Mouse (Mus musculus) limb, embryonic 10.5 days (tissue): ENCODE results near the gene Gm1110. TPM values are rescaled to one million over a fixed set of nuclear protein-coding genes. Genes with fewer than 3 reads are reported as not detected.
"Not testable (repeated sequence)": the region's sequence is repeated elsewhere in the genome, so short reads cannot be mapped to it uniquely, and the experiment has no call there.

ENCODE experiments used
- DNase-seq: peaks from one replicate; pipeline ENCODE4 v3.0.0-alpha.2; 2017; ENCODE audit warnings: low spot score
- H3K27ac ChIP-seq: fragments of 300-500 bp; sonication (generic); 2 replicates; pipeline ENCODE4 v1.5.1; 2016; ENCODE audit warnings: mild to moderate bottlenecking
- H3K27me3 ChIP-seq: fragments of 300-500 bp; sonication (generic); 2 replicates; pipeline ENCODE4 v1.6.1; 2016; ENCODE audit warnings: low read depth, mild to moderate bottlenecking; ENCODE audit not compliant: poor library complexity, severe bottlenecking
- H3K36me3 ChIP-seq: fragments of 300-500 bp; sonication (generic); 2 replicates; pipeline ENCODE4 v1.6.1; 2016; ENCODE audit warnings: mild to moderate bottlenecking, moderate library complexity
- H3K4me1 ChIP-seq: fragments of 300-500 bp; sonication (generic); 2 replicates; pipeline ENCODE4 v1.6.1; 2016
- H3K4me3 ChIP-seq: fragments of 300-500 bp; sonication (generic); 2 replicates; pipeline ENCODE4 v1.5.1; 2016; ENCODE audit warnings: mild to moderate bottlenecking, moderate library complexity
- H3K9me3 ChIP-seq: fragments of 300-500 bp; sonication (generic); replicated peaks from 2 replicates; pipeline ENCODE4 v1.6.1; 2016; ENCODE audit warnings: mild to moderate bottlenecking
- WGBS: fragments of 180-500 bp; shearing (Covaris S2); methylation state at CpG from one replicate; pipeline ENCODE4 v1.1.7; 2016; 5-methylcytosine and 5-hydroxymethylcytosine counted together
- polyA plus RNA-seq: library from polyadenylated mRNA; unstranded; fragments of >200 nt; fragmentation: Nextera tagmentation; extraction: Ambion mirVana; gene quantifications from 2 replicates; pipeline ENCODE4 v1.2.1, GENCODE M21; 2016

The Gm1110 gene
- polyA plus RNA-seq: not detected in 2 replicates

- Histone ChIP-seq H3K9me3 (no peaks in the 10 kb centered on the region), H3K4me1 (no peaks in the 10 kb centered on the region), H3K4me3 (no peak within 1 kb of the TSS), H3K27me3 (no peaks in the 10 kb centered on the region), H3K27ac (no peak within 1 kb of the TSS), H3K36me3 (no peaks in the 10 kb centered on the region)
- WGBS: 78% methylated on average over 13 of the region's 13 CpGs
- DNase-seq: no peak
Observed at GRCm38 (mm10) chr9:26922909-26923526, at the start of gene Gm1110. Gm1110 (minus strand) TSS chr9:26923111.

GRCm38 (mm10) chr9:26947790-26948189, 24.9 kb upstream of the Gm1110 start:
- no peak overlapping the region for H3K4me3 ChIP-seq
- H3K36me3 ChIP-seq: no peaks in the 10 kb centered on the region
- no peak for DNase-seq
- no peaks in the 10 kb centered on the region for H3K27me3 ChIP-seq
- no peak overlapping the region for H3K27ac ChIP-seq
- 86% methylated on average over 2 of the region's 2 CpGs for WGBS
- H3K9me3 ChIP-seq: no peaks in the 10 kb centered on the region
- H3K4me1 ChIP-seq: no peaks in the 10 kb centered on the region

GRCm38 (mm10) chr9:26924146-26924545, 1.2 kb upstream of the Gm1110 start:
- H3K27ac ChIP-seq: no peak overlapping the region
- H3K9me3 ChIP-seq: no peaks in the 10 kb centered on the region
- H3K36me3 ChIP-seq: no peaks in the 10 kb centered on the region
- WGBS: 83% methylated on average over 3 of the region's 3 CpGs
- H3K4me3 ChIP-seq: no peak overlapping the region
- no peaks in the 10 kb centered on the region for H3K27me3 ChIP-seq
- no peaks in the 10 kb centered on the region for H3K4me1 ChIP-seq
- DNase-seq: no peak

DNA sequence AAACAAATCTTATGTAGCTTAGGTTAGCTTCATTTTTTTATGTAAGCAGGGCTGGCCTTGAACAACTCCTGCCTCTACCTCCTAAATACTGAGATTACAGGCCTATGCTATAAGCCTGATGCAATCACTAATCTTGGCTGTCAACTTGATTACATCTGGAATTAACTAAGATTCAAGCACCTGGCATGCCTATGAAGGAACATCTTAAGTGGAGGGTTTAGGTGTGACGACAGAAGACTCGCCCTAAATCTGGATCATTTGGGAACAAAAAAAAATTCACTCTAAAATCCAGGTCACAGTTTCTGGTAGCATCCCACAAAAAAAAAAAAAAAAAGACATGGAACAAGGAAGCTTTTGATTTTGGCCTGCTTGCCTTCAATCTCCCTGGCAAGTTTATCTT, 3.1 kb downstream of the Gm1110 start:
- no peak overlapping the region for H3K27ac ChIP-seq
- WGBS: 87% methylated on average over 2 of the region's 2 CpGs
- DNase-seq: no peak
- H3K4me3 ChIP-seq: no peak overlapping the region
- no peaks in the 10 kb centered on the region for H3K36me3 ChIP-seq
- H3K27me3 ChIP-seq: no peaks in the 10 kb centered on the region
- no peaks in the 10 kb centered on the region for H3K9me3 ChIP-seq
- H3K4me1 ChIP-seq: no peaks in the 10 kb centered on the region

- WGBS: 92% methylated on average over 4 of the region's 4 CpGs
- Histone ChIP-seq H3K27ac (no peak overlapping the region), H3K4me3 (no peak overlapping the region), H3K36me3 (no peaks in the 10 kb centered on the region), H3K9me3 (no peaks in the 10 kb centered on the region), H3K4me1 (no peaks in the 10 kb centered on the region), H3K27me3 (no peaks in the 10 kb centered on the region)
- DNase-seq: no peak
Observed at GRCm38 (mm10) chr9:26913150-26913549, 9.8 kb downstream of the Gm1110 start.

- H3K27ac ChIP-seq: no peak overlapping the region
- no peak overlapping the region for H3K4me3 ChIP-seq
- no peaks in the 10 kb centered on the region for H3K4me1 ChIP-seq
- 84% methylated on average over 1 of the region's 1 CpGs for WGBS
- no peak for DNase-seq
- no peaks in the 10 kb centered on the region for H3K36me3 ChIP-seq
- H3K9me3 ChIP-seq: no peaks in the 10 kb centered on the region
- no peaks in the 10 kb centered on the region for H3K27me3 ChIP-seq
Observed at GRCm38 (mm10) chr9:26911251-26911650, 11.7 kb downstream of the Gm1110 start.

- not testable (repeated sequence) for H3K9me3 ChIP-seq, H3K27ac ChIP-seq, H3K4me3 ChIP-seq, H3K36me3 ChIP-seq, H3K27me3 ChIP-seq, DNase-seq, H3K4me1 ChIP-seq
- WGBS: 80% methylated on average over 7 of the region's 7 CpGs
Observed at GRCm38 (mm10) chr9:26869856-26870255, 53.1 kb downstream of the Gm1110 start.

DNA sequence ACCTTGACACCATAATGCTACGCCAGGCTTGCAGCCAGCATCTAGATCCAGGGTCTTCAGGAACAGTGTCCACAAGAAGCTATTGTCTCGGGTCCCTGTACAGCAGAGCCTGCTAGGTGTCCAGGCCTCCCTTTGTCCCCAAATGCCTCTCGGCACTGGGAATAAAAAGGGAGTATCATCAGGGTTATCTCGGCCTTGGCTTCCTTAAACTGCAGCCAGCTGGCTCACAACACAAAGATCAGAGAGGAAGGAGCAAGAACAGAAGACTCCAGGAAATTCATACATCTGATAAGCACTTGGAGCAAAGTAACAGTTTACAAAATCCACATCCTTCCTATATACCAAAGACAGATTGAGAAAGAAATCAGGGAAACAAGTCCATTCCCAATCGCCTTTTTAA, 62.2 kb downstream of the Gm1110 start, which contains the start of gene Glb1l3:
Gene Glb1l3 (minus strand): TSS at position 140 of the 400 bp plus-strand sequence.
- Histone ChIP-seq H3K36me3 (no peaks in the 10 kb centered on the region), H3K4me3 (no peak within 1 kb of the TSS), H3K9me3 (no peaks in the 10 kb centered on the region), H3K27me3 (no peaks in the 10 kb centered on the region), H3K4me1 (no peaks in the 10 kb centered on the region), H3K27ac (no peak within 1 kb of the TSS)
- no peak for DNase-seq
- 80% methylated on average over 5 of the region's 5 CpGs for WGBS

DNA sequence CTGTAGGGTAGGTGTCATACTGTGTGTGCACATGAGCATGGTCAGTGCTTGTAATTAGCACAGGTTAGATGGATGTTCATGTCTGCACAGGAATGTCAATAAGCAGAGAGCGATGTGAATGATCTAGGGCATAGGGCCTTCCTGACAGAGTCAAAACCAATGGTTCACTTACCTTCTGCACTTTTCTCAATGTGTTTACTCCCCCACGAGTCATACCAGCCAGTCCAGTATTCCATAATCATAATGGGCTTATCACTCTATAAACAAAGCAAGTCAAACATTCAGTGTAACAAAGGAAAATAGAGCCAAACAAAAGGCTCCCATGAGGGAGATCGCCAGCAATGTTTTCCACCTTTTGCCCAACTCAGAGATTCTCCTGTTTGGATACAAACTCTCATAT, 91.8 kb downstream of the Gm1110 start:
- 86% methylated on average over 3 of the region's 3 CpGs for WGBS
- no peaks in the 10 kb centered on the region for H3K36me3 ChIP-seq
- no peaks in the 10 kb centered on the region for H3K9me3 ChIP-seq
- H3K4me3 ChIP-seq: no peak overlapping the region
- no peak overlapping the region for H3K27ac ChIP-seq
- DNase-seq: no peak
- no peaks in the 10 kb centered on the region for H3K27me3 ChIP-seq
- H3K4me1 ChIP-seq: no peaks in the 10 kb centered on the region

Other genes starting within 250 kb of the Gm1110 start
- 0.05 and 0.21 TPM in 2 replicates for gene B3gat1, start 189.4 kb downstream of the Gm1110 start, polyA plus RNA-seq
- gene Glb1l2, start 116.6 kb downstream of the Gm1110 start, polyA plus RNA-seq: 3.6 and 4.6 TPM in 2 replicates
- not detected in 2 replicates for gene Glb1l3, start 62.2 kb downstream of the Gm1110 start, polyA plus RNA-seq
- 48.3 and 51.1 TPM in 2 replicates for gene Acad8, start 76.5 kb upstream of the Gm1110 start, polyA plus RNA-seq
- 170 and 185 TPM in 2 replicates for gene Thyn1, start 76.6 kb upstream of the Gm1110 start, polyA plus RNA-seq
- gene Vps26b, start 107.0 kb upstream of the Gm1110 start, polyA plus RNA-seq: 40.3 and 43.8 TPM in 2 replicates
- gene Ncapd3, start 107.1 kb upstream of the Gm1110 start, polyA plus RNA-seq: 35.9 and 39.2 TPM in 2 replicates
- 82.4 and 97.9 TPM in 2 replicates for gene Jam3, start 232.3 kb upstream of the Gm1110 start, polyA plus RNA-seq